Mouse (Mus musculus) stomach, embryonic 15.5 days (tissue): ENCODE measurements around the gene Cyp2w1. TPM values are rescaled to one million over a fixed set of nuclear protein-coding genes. Genes with fewer than 3 reads are reported as not detected.

ENCODE experiments used
- ATAC-seq: fragments of 200-750 bp; cut with Nextera tagmentation; 2 replicates; pipeline ENCODE4 v1.8.0; 2017; ENCODE audit warnings: low read depth, moderate number of reproducible peaks, moderate TSS enrichment; ENCODE audit not compliant: insufficient read depth, low FRiP score
- H3K27ac ChIP-seq: fragments of 300-500 bp; sonication (generic); 2 replicates; pipeline ENCODE4 v1.5.1; 2015; ENCODE audit warnings: mild to moderate bottlenecking, inconsistent platforms
- H3K27me3 ChIP-seq: fragments of 300-500 bp; sonication (generic); replicated peaks from 2 replicates; pipeline ENCODE4 v1.6.1; 2015; ENCODE audit warnings: inconsistent platforms
- H3K36me3 ChIP-seq: fragments of 300-500 bp; sonication (generic); 2 replicates; pipeline ENCODE4 v1.6.1; 2015; ENCODE audit warnings: inconsistent platforms
- H3K4me1 ChIP-seq: fragments of 300-500 bp; sonication (generic); 2 replicates; pipeline ENCODE4 v1.6.1; 2015; ENCODE audit warnings: inconsistent platforms
- H3K4me2 ChIP-seq: fragments of 300-500 bp; sonication (generic); 2 replicates; pipeline ENCODE4 v1.6.1; 2015; ENCODE audit warnings: mild to moderate bottlenecking, inconsistent platforms
- H3K4me3 ChIP-seq: fragments of 300-500 bp; sonication (generic); replicated peaks from 2 replicates; pipeline ENCODE4 v1.5.1; 2015; ENCODE audit warnings: inconsistent platforms
- H3K9ac ChIP-seq: fragments of 300-500 bp; sonication (generic); 2 replicates; pipeline ENCODE4 v1.6.1; 2015; ENCODE audit warnings: inconsistent platforms
- H3K9me3 ChIP-seq: fragments of 300-500 bp; sonication (generic); 2 replicates; pipeline ENCODE4 v1.6.1; 2016; ENCODE audit warnings: inconsistent platforms
- WGBS: fragments of 180-500 bp; shearing (Covaris S2); methylation state at CpG from one replicate; pipeline ENCODE4 v1.1.7; 2015; 5-methylcytosine and 5-hydroxymethylcytosine counted together
- polyA plus RNA-seq: library from polyadenylated mRNA; unstranded; fragments of >200 nt; fragmentation: Nextera tagmentation; extraction: Ambion mirVana; gene quantifications from 2 replicates; pipeline ENCODE4 v1.2.1, GENCODE M21; 2015

Gene Cyp2w1
- polyA plus RNA-seq, 1 experiment from 2014 or later, result 8.5 TPM

GRCm38 (mm10) chr5:139367884-139368458, 15.6 kb downstream of the Cyp2w1 start:
- no peaks in the 10 kb centered on the region for H3K9me3 ChIP-seq
- no peak overlapping the region for H3K9ac ChIP-seq
- no peaks in the 10 kb centered on the region for H3K36me3 ChIP-seq
- ATAC-seq, result no peak
- H3K27ac ChIP-seq, result no peak overlapping the region
- H3K4me3 ChIP-seq, result no peak overlapping the region
- H3K4me1 ChIP-seq, result peaks cover 37% of the 10 kb centered on the region
- no peaks in the 10 kb centered on the region for H3K27me3 ChIP-seq
- no peak overlapping the region for H3K4me2 ChIP-seq
- WGBS, result 80% methylated on average over 4 of the region's 4 CpGs

GRCm38 (mm10) chr5:139368638-139369320, 16.4 kb downstream of the Cyp2w1 start:
- Histone ChIP-seq H3K36me3 (no peaks in the 10 kb centered on the region), H3K9ac (no peak overlapping the region), H3K4me2 (no peak overlapping the region), H3K4me3 (no peak overlapping the region), H3K9me3 (no peaks in the 10 kb centered on the region), H3K27ac (no peak overlapping the region), H3K4me1 (peaks cover 37% of the 10 kb centered on the region), H3K27me3 (no peaks in the 10 kb centered on the region)
- ATAC-seq, result no peak
- WGBS, result 82% methylated on average over 11 of the region's 11 CpGs

DNA sequence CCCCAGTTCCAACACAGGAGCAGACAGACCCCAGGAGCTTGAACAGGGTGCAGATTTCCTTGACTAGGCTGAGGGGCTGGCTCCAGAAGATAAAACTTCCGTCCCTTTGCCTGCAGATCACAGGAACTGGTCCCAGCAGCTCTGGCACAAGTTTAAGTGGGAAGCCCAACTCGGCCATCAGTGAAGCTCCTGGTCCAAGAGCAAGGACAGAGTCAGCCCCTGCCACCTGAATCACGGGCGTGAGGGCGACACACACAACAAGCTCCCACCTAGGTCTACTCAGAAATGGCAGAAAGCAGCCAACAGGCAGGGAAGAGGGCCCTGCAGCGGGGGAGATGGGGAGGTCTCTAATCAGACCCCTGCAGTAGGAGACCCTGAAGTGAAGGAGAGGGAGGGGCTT, 17.9 kb downstream of the Cyp2w1 start:
- peaks cover 34% of the 10 kb centered on the region for H3K4me1 ChIP-seq
- H3K9ac ChIP-seq, result no peak overlapping the region
- H3K27me3 ChIP-seq, result no peaks in the 10 kb centered on the region
- peak overlapping the region; percentile 73; the same call in 1 of the 2 replicates for H3K4me2 ChIP-seq
- 84% methylated on average over 6 of the region's 6 CpGs for WGBS
- no peak overlapping the region for H3K4me3 ChIP-seq
- ATAC-seq, result no peak
- no peaks in the 10 kb centered on the region for H3K9me3 ChIP-seq
- no peak overlapping the region for H3K27ac ChIP-seq
- H3K36me3 ChIP-seq, result no peaks in the 10 kb centered on the region

DNA sequence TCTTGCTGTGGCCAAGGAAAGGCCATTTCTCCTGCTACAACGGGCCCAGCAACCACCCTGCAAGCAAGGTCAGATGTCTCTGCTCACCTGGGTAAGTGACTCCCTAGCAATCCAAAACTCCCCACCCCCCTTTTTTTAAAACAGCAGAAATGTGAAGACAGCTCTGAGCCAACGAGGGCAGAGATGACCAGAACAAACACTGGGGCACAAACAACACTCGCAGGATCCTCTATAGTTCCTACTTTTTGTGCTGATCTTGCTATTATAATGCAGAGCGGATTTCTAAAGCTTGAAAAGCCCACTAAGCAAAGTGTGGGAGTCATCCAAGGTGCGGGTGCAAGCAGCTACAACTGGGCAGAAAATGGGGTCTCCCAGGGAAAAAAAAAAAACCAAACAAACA, 18.7 kb downstream of the Cyp2w1 start:
- peak overlapping the region; percentile 73 for H3K4me2 ChIP-seq
- peak overlapping the region; percentile 58; the same call in 1 of the 2 replicates for H3K4me3 ChIP-seq
- no peak overlapping the region for H3K27ac ChIP-seq
- H3K9ac ChIP-seq, result no peak overlapping the region
- no peaks in the 10 kb centered on the region for H3K27me3 ChIP-seq
- 60% methylated on average over 5 of the region's 5 CpGs for WGBS
- H3K4me1 ChIP-seq, result peaks cover 33% of the 10 kb centered on the region
- no peaks in the 10 kb centered on the region for H3K9me3 ChIP-seq
- H3K36me3 ChIP-seq, result no peaks in the 10 kb centered on the region
- ATAC-seq, result no peak

DNA sequence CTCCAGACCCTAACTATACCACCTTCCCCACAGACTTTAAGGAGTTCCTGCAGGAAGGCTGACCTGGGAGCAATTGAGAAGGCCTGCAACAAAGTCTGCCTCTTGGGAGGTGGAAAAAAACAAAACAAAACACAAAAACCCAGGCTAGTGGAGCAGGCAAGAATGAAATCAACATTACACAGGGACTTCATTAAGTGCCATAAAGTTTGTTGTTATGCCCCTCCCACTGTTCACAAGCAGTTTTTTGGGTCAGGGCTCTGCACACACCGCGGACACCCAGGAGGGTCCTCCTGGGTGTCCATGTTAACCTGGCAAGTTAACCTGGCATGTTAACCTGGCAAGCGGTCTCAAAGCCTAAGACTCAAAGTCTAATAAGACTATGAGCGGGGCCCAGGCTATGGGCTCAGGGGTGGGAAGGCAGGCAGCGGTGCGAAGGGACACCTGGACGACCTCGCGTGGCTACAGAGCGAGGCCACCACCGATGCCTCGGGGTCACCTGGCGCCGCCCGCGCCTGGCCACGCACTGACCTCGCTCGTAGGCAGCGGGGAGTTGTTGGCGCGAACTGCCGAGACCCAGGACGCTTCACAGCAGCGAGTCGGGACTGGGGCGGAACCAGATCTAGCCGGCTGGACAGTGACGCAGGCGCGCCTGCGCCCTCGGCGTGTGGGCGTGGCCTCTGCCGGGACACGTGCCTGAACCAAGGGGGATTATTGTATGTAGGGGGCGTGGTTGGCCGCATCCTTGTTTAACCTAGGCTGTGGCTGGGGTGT, 19.4 kb downstream of the Cyp2w1 start:
- H3K4me1 ChIP-seq, result peaks cover 37% of the 10 kb centered on the region
- 1% methylated on average over 39 of the region's 39 CpGs for WGBS
- no peaks in the 10 kb centered on the region for H3K9me3 ChIP-seq
- H3K4me3 ChIP-seq, result peak overlapping the region; percentile 58
- H3K36me3 ChIP-seq, result no peaks in the 10 kb centered on the region
- H3K27ac ChIP-seq, result peak overlapping the region; percentile 79
- peak overlapping the region; percentile 73 for H3K9ac ChIP-seq
- peak; percentile 91 for ATAC-seq
- H3K27me3 ChIP-seq, result no peaks in the 10 kb centered on the region
- H3K4me2 ChIP-seq, result peak overlapping the region; percentile 73

GRCm38 (mm10) chr5:139373126-139373525, 20.7 kb downstream of the Cyp2w1 start:
- Histone ChIP-seq H3K36me3 (no peaks in the 10 kb centered on the region), H3K4me3 (no peak overlapping the region), H3K9ac (no peak overlapping the region), H3K9me3 (no peaks in the 10 kb centered on the region), H3K4me1 (peaks cover 43% of the 10 kb centered on the region), H3K27ac (no peak overlapping the region), H3K27me3 (no peaks in the 10 kb centered on the region), H3K4me2 (no peak overlapping the region)
- no peak for ATAC-seq
- WGBS, result 78% methylated on average over 3 of the region's 3 CpGs

DNA sequence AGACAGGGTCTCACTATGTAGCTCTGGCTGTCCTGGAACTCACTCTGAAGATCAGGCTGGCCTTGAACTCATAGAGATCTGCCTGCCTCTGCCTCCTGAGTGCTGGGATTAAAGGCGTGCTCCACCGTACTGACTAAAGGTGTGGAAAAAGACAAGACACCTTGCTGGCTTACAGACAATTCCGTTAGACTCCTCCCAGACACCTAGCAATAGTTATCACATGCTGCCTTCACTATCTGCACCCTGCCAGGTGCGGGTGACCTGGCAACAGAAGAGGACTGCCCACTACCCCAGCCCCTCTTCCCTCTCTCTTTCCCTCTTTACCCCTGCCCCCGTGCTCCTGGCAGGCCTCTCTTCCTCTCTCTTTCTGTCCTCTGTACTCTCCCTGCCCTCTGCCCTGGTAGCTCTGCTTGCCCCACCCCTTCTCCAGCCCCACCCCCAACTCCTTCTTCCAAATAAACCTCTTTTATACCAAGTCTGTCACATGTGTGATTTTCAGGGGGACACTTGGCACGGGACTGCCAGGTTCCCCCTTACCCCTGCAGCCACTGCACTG, 21.6 kb downstream of the Cyp2w1 start:
- Histone ChIP-seq H3K9me3 (no peaks in the 10 kb centered on the region), H3K4me2 (no peak overlapping the region), H3K9ac (no peak overlapping the region), H3K27me3 (no peaks in the 10 kb centered on the region), H3K4me1 (peaks cover 43% of the 10 kb centered on the region), H3K27ac (no peak overlapping the region), H3K4me3 (no peak overlapping the region), H3K36me3 (no peaks in the 10 kb centered on the region)
- WGBS, result 74% methylated on average over 6 of the region's 6 CpGs
- no peak for ATAC-seq

- Histone ChIP-seq H3K9ac (no peak overlapping the region), H3K4me1 (peaks cover 52% of the 10 kb centered on the region), H3K4me3 (no peak overlapping the region), H3K27ac (no peak overlapping the region), H3K36me3 (no peaks in the 10 kb centered on the region), H3K9me3 (no peaks in the 10 kb centered on the region), H3K4me2 (no peak overlapping the region), H3K27me3 (no peaks in the 10 kb centered on the region)
- no peak for ATAC-seq
- 72% methylated on average over 2 of the region's 2 CpGs for WGBS
Observed at GRCm38 (mm10) chr5:139374841-139375240, 22.4 kb downstream of the Cyp2w1 start.

DNA sequence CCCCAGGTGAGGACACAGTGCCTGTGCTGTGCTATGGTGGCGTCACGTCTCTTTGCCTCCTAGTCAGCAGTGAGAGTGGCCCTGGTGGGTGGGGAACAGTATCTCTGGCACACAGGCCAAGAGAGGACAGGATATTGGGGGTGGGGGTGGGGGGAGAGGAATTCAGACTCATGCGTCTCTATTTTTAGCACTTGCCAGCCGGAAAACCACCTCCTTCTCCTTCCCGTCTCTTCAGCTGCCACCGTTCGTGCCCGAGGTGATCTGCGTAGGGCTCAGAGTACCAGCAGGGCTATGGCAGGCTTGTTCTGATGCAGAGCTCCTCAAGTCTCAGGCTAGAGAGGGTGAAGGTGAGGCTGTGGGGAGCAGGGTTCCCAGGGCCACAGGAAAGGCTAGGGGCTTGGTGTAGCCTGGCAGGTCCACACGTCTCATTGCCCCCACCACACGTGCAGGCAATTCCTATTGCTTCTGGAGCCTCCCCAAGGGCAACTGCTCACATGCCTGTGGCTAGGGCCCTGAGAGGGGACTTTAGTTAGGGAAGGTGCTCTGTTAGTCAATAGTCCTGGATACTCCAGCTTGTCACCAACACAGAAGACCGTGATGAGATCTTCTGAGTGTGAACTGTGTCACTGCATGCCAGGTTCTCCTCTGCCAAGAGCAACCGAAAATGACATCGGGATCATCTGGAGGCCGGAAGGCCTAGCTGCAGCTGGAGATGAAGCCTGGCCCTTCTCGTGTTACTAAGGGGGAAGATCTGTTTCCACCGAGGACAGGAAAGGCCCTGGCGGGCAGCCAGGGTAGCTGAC, 25.3 kb downstream of the Cyp2w1 start, which contains the start of gene Gpr146:
Gene Gpr146, plus strand, starts transcription at position 230 of the 803 bp plus-strand sequence.
- Histone ChIP-seq H3K9me3 (no peaks in the 10 kb centered on the region), H3K4me2 (no peak within 1 kb of the TSS), H3K27ac (peak within 1 kb of the TSS; percentile 79), H3K4me3 (no peak within 1 kb of the TSS), H3K27me3 (no peaks in the 10 kb centered on the region), H3K9ac (no peak within 1 kb of the TSS), H3K36me3 (no peaks in the 10 kb centered on the region), H3K4me1 (peaks cover 55% of the 10 kb centered on the region)
- WGBS, result 53% methylated on average over 18 of the region's 18 CpGs
- ATAC-seq, result no peak

DNA sequence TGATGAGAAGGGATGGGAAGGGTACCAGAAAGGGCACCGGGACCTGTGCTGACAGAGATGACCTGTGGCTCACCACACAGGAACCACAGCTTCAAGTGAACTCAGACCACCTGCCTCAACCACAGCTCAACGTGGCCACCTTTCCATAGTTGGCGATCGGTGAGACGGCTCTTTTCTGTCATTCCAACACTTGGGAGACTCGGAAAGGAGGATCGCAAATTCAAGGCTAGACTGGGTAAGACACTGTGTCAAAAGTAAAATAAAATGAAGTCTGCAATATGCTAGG, 25.8 kb downstream of the Cyp2w1 start:
- H3K4me1 ChIP-seq, result peaks cover 51% of the 10 kb centered on the region

DNA sequence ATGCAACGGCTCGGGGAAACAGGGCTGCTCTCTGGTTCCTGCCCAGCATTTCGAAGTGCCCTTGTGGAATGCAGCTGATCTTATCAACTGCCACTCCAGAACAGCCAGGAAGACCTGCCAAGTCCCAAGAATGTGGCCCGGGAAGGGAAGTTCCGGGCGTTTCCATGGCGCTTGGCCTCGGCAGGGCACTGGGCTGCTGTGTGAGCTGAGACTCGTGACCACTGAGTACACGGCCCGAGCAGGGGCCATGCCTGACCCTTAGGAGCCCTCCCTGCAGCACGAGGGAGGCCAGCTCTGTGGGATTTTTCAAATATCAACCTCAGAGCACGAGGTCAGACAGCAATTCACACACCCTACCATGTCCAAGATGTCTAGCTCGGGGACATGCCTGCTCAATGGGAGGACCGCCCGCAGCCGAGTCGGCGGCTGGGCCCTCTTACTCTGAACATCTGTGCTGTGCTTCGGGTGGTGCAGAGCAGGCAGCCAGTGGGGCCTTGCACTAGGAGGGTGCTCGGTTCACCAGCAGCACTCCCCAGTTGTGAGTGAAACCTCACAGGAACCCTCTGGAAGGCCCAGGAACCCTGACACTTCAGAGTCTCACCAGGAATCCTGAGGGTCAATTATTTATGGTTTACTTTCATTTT, 26.7 kb downstream of the Cyp2w1 start:
- Histone ChIP-seq H3K4me3 (no peak overlapping the region), H3K27me3 (no peaks in the 10 kb centered on the region), H3K27ac (peak overlapping the region; percentile 79), H3K9ac (no peak overlapping the region), H3K36me3 (no peaks in the 10 kb centered on the region), H3K4me2 (peak overlapping the region; percentile 12; the same call in 1 of the 2 replicates), H3K4me1 (peaks cover 49% of the 10 kb centered on the region), H3K9me3 (no peaks in the 10 kb centered on the region)
- peak; percentile 12; the same call in 1 of the 2 replicates for ATAC-seq
- WGBS, result 38% methylated on average over 21 of the region's 21 CpGs

More for the DNA sequence above, 25.8 kb downstream of the Cyp2w1 start:
- H3K36me3 ChIP-seq, result no peaks in the 10 kb centered on the region
- no peaks in the 10 kb centered on the region for H3K27me3 ChIP-seq
- 78% methylated on average over 7 of the region's 7 CpGs for WGBS
- ATAC-seq, result no peak
- H3K27ac ChIP-seq, result peak overlapping the region; percentile 72; the same call in 1 of the 2 replicates
- no peak overlapping the region for H3K4me2 ChIP-seq
- H3K4me3 ChIP-seq, result no peak overlapping the region
- no peaks in the 10 kb centered on the region for H3K9me3 ChIP-seq
- H3K9ac ChIP-seq, result no peak overlapping the region
